Mouse (Mus musculus) c-Kit-negative CD71-positive TER-119-positive erythroid progenitor cells, embryonic 14.5 days (primary cell): ENCODE data around the gene Mcidas.
"Not testable (repeated sequence)": the region's sequence is repeated elsewhere in the genome, so short reads cannot be mapped to it uniquely, and the experiment has no call there.

Source experiments
- DNase-seq: peaks from one replicate; pipeline ENCODE4 v3.0.0-alpha.2; 2013; ENCODE audit warnings: low read depth, low spot score

The Mcidas gene

DNA sequence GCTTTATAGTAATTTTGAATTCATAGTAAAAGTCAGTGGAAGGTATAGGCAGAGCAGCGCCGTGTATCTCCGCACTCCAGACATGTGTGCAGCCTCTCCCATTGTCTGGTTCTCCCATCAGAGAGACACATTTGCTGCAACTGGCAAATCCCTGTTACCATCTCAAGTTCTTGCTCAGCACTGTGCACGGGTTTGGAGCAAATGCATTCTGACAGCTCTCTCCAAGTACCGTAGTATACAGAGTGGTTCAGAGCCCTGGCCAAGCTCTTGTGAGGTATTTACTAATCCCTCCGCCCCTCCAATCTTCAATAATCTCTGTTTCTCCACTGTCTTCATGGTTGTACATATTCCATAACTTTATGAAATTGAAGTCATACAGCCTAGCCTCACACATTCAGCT lies 19.0 kb downstream of the Mcidas start:
- DNase-seq, result no peak

DNA sequence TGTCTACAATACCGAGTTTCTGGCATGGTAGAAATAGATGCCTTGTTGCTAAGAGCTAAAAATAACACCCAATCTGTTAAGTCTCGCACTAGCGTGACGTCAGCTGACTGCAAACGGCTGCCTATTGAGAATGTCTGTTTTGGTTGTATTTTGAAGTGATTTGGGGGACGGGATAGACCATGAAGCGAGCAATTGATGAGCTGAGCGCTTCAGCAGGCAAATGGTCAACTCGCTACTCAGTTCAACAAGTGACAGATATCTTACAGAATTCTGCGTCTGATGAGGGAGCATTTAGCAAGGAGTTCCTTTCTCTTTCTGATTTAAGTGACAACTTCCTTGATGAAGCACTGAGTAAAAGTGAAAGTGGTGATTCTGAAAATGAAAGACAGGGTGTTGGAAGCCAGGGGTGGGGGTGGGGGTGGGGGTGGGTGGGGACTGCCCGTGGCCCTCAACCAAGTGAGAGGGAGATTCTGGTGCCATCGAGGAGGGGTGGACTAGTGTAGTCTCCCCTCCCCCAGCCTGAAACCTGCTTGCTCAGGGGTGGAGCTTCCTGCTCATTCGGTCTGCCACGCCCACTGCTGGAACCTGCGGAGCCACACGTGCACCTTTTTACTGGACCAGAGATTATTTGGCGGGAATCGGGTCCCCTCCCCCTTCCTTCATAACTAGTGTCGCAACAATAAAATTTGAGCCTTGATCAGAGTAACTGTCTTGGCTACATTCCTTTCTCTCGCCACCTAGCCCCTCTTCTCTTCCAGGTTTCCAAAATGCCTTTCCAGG lies 19.7 kb downstream of the Mcidas start:
- not testable (repeated sequence) for DNase-seq

DNA sequence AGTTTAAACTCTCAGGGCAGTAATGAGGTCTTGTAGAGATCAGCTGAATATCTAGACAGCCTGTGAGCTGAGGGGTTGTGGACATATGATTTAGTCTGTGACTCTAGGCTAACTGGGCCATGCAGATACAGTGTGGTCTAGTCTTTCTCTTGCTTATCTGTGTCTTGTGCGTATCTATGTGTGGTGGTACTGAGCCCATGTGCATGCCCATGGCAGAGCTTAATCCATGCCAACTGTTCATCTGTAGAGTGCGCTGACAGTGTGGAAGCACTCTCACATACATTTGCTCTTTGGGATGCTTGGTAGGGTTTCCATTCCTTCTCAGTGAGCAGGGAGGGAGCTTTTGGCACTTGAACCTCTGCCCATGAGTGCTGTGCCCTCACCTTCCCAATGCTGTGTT lies 27.9 kb downstream of the Mcidas start:
- DNase-seq, result no peak

DNA sequence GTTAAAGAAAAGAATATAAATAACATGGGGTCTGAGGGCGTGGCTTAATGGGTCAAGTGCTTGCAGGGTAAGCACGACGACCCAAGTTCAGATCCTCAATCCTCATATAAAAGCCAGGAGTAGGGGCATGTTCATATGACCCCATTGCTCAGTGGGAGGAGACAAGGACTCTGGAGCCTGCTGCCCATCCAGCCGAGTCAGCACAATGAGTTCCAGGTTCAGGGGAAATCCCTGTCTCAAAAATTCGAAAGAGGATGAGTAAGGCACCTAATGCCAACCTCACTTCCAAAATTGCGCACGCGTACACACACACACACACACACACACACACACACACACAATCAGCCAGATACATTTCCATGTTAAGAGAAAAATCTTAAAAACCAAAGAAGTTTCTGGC lies 28.8 kb downstream of the Mcidas start:
- DNase-seq, result no peak

DNA sequence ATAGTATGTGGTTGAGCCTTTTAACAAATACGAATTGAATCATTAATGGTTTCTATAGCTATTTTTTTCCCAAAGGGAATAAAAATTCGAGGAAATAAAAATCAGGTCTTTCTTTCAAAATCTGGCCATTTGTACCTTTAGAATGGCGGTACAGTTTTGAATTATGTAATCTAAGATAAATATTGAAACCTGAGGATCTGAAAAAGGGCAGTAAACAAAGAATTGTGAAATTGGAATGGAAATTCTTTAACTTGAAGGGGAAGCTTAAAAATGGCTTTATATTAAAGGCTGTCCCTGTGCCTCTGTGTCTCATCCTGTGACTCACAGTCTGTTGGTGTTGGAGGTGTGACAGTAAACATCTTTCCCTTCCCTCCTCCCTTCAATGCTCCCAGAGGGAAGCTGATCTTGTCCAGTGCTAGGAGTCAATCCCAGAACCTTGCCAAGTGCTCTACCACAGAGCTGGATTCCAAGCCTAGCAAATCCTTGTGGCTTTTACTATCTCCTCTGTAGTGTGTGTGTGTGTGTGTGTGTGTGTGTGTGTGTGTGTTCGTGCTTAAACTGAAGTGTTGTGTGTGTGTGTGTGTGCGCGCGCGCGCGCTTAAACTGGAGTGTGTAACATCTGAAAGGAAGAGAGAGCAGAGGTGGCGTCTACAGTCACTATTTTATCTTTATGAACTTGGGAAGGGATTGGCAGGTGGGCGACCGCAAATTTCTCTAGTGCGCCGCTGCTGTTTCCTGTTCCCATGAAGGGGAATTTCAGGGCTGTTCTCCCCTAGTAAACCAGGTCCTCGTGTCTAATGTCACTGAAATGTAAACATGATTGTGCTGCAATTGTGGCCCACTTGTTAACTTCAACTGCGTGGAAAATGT lies 29.9 kb downstream of the Mcidas start:
- DNase-seq, result no peak

DNA sequence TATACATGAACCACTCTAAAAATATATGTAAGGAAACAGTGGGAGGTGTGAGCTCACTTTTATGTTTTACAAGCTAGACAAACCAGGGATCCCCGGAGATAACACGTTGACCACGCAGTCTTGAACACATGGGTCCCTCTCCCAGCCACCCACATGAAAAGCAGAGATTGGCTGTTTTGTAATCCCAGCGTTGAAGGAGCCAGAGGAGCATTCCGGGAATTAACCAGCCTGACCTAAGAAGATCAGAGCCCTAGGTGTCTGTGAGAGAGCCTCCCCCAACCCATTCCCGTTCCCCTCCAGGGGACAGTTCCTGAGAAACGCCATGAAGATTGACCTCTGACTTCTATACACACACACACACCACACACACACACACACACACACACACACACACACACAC lies 37.7 kb downstream of the Mcidas start:
- DNase-seq, result no peak

DNA sequence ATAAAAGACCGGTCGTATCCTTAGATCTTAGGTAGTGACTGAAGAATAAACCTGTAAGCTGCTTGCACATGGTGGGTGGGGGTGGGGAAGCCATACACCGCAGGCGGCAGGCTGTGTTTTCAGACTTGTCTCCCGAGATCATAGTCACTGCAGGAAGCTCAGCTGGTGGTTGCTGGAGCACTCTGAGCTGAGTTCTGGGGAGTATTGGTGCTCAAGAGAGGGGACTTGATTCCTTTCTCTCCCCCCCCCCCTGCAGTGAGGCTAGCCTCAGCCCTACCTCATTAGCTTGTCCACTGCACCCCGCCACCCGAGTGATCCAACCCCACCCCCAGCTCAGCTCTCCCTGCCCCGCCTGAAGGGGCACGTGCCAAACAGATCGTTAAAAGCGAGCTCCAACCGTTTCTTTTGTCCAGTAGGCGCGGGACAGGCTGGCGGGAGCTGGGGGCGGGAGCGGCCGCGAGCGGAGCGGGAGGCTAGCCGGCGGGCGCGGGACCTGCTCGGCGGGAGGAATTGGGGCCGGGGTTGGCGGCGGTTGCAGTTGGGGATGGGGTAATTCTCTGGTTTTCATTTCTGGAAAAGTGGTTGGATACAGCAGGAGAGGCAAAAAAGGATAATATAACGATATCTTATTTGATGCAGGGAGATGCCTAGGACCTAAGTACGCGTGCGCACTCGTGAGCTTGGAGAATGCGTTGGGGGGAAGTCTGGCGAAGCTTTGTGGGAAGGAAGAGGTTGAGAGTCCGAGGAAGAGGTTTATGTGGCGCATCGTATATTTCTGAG lies 38.3 kb downstream of the Mcidas start:
- no peak for DNase-seq

DNA sequence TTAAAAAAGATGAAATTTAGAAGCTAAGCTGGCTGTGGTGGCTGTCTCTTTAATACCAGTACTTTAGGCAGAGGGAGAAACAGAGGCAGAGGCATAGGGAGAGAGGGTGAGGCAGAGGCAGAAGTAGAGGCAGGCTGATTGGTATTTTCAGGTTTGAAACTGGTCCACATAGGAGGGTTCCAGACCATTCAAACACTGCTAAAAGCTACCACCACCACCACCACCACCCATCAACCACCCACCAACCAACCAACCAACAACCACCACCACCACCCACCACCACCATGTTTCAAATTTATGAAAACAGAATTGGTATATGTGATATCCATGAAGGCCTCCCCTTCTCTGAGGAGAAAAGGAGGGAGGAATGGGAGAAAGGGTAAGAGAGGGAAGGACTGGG lies 39.2 kb downstream of the Mcidas start:
- DNase-seq, result no peak

DNA sequence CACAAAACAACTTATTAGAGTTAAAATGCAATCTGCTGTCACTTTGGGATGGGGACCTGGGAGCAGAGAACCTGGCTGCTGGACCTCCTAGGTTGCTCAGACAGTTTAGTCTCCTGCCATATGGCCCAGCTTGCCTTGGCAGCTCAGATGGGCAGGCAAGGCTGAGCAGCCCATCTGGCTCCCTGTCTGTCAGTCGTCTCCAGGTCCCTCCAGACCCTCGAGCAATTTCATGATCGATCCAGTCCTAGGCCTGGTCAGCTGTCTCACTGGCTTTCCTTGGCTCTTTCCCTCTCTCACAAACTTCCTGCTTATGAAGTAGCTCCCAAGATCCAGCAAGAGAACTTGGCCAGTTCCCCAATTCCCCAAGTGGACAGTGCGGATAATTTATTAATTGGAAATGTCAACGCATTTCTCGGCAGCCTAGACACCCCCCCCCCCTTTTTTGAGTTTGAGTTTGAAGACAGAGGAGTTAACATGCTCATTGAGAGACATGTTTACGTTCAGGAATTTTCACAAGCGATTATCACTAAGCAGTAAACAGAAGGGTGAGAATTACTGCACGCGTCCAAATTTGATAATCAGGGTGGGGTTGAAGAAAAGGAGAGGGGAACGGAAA lies 40.7 kb downstream of the Mcidas start:
- no peak for DNase-seq

DNA sequence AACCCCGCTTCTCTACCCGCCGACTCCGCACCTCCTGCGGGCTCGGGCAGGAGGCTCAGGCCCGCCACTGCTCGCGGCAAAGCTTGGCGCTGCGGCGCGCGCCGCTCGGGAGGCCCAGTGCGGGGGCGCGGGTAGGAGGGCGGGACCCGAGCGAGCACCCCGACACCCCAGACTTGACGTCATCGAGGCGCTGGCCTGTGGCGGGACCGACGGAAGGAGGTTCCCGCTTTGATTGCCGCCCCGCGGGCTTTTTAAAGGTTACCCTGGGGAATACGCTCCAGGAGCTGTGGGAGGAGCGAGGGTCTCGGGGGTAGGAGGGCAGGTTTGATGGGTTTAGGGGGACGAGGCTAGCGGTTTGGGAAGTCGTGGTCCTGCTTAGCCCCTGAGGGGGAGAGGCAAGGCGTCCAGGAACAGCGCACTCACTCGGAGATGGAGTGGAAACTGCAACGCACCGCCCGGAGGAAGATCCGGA lies 41.3 kb downstream of the Mcidas start, which contains the start of gene Cdc20b:
Cdc20b (plus strand) TSS at position 162 of the 472 bp plus-strand sequence.
- peak; percentile 29 for DNase-seq

DNA sequence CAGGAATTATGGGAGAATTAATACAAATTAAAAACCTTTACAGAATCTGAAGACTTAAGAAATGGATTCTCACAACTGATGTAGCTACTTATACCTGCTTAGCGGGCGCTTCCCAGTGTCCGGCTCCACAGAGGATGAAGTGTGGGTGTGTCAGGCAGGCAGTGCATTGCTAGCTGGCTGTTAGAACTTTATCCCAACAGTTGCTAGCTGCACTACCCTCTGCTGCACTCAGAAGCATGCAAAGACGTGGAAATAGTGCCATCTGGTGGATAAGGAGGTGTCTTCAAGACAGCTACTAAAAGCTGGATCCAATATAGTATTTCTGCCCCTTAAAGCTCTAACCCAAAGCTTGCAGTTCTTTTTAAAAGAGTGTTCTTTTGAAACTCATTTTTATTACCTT lies 42.2 kb downstream of the Mcidas start:
- peak; percentile 65 for DNase-seq

DNA sequence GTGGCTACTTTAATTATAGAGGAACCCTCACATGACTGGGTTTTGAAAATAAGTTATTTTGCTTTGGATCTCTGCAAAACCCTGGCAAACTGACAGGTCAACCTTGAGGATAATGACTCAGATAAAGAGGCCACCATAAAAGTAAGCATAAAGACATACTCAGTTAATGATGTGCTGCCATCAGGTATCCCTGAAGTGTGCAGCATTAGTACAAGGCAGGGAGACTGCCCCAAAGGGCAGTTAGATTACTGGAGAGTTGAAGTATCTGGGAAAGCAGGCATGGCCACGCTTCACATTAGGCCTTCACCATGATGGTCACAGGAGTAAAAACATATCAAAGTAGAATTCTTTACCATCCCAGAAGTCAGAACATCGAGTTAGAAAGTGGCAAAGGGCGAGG lies 51.2 kb downstream of the Mcidas start:
- DNase-seq, result no peak

DNA sequence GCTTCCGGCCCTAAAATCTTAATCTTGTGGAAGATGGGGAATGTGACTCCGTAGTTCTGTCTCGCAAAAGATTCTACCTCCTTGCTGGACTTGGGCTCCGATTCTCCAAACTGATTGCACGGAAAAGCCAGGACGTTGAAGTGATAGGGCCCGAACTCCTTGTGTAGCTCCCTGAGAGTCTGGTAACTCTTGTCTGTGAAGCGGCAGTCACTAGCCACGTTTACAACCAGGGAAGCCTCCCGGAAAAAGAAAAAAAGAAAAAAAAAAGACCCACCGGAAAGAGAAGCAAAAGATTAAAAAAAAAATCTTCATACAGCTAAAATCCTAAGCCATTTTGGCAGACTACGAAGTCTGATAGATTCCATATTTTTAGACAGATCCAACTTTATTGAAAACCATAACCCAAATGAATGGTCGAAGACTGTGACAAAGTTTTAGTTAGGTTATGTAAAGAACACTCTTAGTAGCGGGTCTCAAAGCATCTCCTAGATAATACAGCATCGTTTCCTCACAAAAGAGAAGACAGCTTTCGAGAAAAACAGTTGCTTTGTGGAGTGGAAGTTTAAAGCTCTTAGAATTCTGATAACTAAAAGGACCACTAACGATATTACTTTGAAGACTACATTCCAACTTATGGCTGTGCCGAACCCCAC lies 51.9 kb downstream of the Mcidas start:
- no peak for DNase-seq

DNA sequence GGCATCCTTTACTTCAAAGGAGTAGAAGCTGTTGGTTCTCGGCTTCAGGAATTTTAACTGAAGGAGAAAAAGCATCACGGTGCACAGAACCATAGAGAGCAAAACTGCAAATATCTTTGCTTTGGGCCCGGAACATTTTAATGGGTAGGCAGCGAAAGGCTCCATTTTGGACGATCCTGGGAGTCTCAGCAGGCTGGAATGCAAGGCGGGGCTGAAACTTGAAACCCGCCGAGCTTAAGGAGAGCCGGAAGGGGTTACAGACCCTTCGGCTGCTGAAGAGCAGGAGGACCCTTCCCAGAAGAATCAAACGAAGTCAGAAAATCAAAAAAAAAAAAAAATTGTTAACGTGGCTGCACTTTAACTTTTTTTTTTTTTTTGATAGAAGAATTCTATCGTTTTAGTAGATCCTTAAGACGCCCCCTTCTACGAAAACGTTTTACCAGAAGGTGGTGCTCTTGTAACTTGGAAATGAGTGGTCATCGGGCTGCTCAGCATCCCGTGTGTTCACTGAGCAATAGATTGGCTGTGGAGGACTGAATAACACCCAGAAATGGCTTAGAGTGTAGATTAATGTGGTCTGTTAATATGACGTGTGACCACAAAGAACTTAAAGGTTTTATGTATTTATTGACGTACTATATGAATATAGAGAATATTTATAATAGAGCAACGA lies 52.7 kb downstream of the Mcidas start, which contains the start of gene Gpx8:
Gpx8 (minus strand) TSS at position 200 of the 673 bp plus-strand sequence.
- DNase-seq, result no peak

DNA sequence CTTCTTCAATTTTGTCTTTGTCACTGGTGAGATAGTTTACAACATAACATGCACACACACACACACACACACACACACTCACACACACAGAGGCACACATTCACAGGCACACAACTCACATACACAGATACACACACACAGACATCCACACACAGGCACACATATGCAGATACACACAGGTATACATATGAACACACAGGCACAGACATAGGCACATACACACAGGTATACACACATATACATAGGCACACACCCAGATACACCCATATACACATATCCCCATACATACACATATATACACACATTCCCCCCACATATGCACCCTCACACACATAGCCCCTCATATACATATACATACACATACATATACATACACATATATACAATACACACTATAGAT lies 53.4 kb downstream of the Mcidas start:
- no peak for DNase-seq

DNA sequence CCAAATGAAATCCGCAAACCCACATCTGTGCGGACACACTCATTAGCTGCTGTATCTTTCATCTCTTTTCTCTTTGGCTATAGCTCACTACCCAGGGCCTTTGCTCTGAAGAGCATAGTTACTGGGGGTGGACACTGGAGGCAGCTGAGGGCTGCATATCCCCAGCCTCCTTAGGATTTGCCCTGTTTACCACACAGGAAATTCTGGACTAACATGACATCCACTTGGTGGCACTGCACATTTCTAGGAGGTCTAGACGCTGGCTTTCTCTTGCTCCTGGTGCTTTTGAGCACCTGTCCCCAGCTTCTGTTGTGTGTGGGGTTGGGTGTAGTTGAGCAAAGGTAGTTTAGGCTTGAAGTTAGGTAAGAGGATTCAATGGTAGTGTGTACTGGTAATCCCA lies 54.0 kb downstream of the Mcidas start:
- no peak for DNase-seq
